Mouse (Mus musculus): ENCODE measurements around the gene Hs3st3b1. TPM values are rescaled to one million over a fixed set of nuclear protein-coding genes. Genes with fewer than 3 reads are reported as not detected.

Hs3st3b1 gene
- polyA plus RNA-seq, 1 experiment from 2014 or later: 2.5 TPM

DNA sequence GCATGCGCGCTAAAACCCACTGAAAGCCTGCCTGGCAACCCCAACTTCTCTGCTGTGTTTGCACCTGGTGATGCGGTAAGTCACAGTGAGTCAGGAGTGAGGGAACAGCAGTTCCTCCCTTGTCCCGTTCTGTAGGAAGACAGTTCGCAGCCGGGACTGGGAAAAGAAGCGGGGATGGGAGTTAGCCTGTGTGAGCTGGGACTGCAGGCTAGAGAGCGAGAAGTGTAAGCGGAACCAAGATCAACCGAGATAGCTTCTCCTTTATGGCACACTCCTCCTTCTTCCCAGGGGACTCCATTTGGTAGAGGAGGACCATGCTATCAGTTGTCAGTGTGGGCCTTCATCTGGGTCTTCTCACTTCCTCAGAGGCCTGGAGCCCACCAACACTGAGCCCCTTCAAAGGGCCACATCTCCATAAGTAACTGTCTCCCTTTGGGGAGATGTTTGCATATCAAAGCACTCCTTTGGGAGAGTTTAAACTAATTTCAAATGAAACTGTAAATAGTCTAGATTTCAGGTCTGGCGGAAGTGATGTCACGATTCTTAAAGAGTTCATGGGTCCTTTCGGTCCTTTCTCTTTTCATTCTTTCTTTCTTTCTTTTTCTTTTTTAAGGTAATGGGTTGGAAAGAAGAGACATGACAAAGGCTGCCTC, 24.1 kb downstream of the Hs3st3b1 start:
- TF ChIP-seq CTCF (IDR thresholded peaks at IDR 0.05; ENCODE audit: low read depth): no peak
- no peaks in the 10 kb centered on the region for H3K4me1 ChIP-seq (replicated peaks; ENCODE audit: control insufficient read depth, insufficient read depth, low read length)
- H3K9ac ChIP-seq (ENCODE audit: low read depth, low read length): no peak overlapping the region
- 76% methylated on average over 13 of the region's 13 CpGs for WGBS
- H3K4me2 ChIP-seq (replicated peaks; ENCODE audit: low read depth): no peak overlapping the region
- H3K27ac ChIP-seq (ENCODE audit: low read depth, low read length): no peak overlapping the region
- no peak overlapping the region for H3K4me3 ChIP-seq (ENCODE audit: low read depth, low read length)
- ATAC-seq: no peak
- H3K9me3 ChIP-seq (ENCODE audit: control insufficient read depth): no peaks in the 10 kb centered on the region
- H3K27me3 ChIP-seq (replicated peaks; ENCODE audit: control insufficient read depth, insufficient read depth, low read length): no peaks in the 10 kb centered on the region
- no peaks in the 10 kb centered on the region for H3K36me3 ChIP-seq (ENCODE audit: control insufficient read depth, insufficient read depth)

DNA sequence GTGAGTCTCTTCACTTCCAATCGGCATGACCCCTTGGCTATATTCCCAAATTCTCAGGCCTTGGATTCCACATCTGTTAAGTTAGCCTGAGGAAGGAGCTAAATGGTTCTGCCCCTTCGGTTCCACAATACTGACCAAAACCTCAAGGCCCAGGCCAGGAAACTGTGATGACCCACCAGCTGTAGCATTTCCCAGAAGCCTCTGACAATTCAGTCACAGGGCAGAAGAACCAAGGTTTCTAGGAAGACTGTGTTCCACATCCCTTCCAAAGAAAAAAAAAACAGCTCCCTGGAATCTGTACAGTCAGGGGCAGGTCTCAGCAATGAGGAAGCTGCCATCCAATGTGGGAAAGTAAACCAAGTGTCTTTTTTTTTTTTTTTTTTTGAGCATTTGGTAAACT, 25.1 kb downstream of the Hs3st3b1 start:
- H3K4me1 ChIP-seq (replicated peaks; ENCODE audit: control insufficient read depth, insufficient read depth, low read length): no peaks in the 10 kb centered on the region
- no peak overlapping the region for H3K4me3 ChIP-seq (ENCODE audit: low read depth, low read length)
- no peak overlapping the region for H3K4me2 ChIP-seq (replicated peaks; ENCODE audit: low read depth)
- ATAC-seq: no peak
- 67% methylated on average over 2 of the region's 2 CpGs for WGBS
- TF ChIP-seq CTCF (IDR thresholded peaks at IDR 0.05; ENCODE audit: low read depth): no peak
- H3K9me3 ChIP-seq (ENCODE audit: control insufficient read depth): no peaks in the 10 kb centered on the region
- H3K9ac ChIP-seq (ENCODE audit: low read depth, low read length): no peak overlapping the region
- H3K36me3 ChIP-seq (ENCODE audit: control insufficient read depth, insufficient read depth): no peaks in the 10 kb centered on the region
- no peak overlapping the region for H3K27ac ChIP-seq (ENCODE audit: low read depth, low read length)
- H3K27me3 ChIP-seq (replicated peaks; ENCODE audit: control insufficient read depth, insufficient read depth, low read length): no peaks in the 10 kb centered on the region

DNA sequence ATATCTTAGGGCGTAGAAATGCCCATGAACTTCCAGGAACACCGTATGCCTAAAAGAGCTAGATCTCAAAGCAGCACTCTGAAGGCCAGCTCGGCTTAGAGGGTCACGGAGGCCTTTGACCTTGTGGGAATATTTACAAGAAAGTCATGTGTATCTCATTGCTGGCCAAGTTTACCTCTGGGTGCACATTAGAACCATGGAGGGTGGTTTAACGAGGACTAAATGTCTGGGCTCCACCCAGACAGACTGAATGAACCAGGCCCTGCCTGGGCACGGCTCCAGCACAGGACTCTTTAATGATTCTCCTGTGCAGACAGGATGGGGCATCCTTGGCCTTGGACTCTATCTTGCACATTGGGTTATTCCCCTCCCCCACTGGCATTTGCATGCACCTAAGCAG, 27.9 kb downstream of the Hs3st3b1 start:
- Histone ChIP-seq H3K9ac (ENCODE audit: low read depth, low read length) (no peak overlapping the region), H3K36me3 (ENCODE audit: control insufficient read depth, insufficient read depth) (no peaks in the 10 kb centered on the region), H3K27me3 (replicated peaks; ENCODE audit: control insufficient read depth, insufficient read depth, low read length) (no peaks in the 10 kb centered on the region), H3K4me2 (replicated peaks; ENCODE audit: low read depth) (no peak overlapping the region), H3K27ac (ENCODE audit: low read depth, low read length) (no peak overlapping the region), H3K4me3 (ENCODE audit: low read depth, low read length) (no peak overlapping the region), H3K9me3 (ENCODE audit: control insufficient read depth) (no peaks in the 10 kb centered on the region), H3K4me1 (replicated peaks; ENCODE audit: control insufficient read depth, insufficient read depth, low read length) (no peaks in the 10 kb centered on the region)
- no peak for ATAC-seq
- WGBS: 45% methylated on average over 6 of the region's 6 CpGs
- no peak for TF ChIP-seq CTCF (IDR thresholded peaks at IDR 0.05; ENCODE audit: low read depth)

DNA sequence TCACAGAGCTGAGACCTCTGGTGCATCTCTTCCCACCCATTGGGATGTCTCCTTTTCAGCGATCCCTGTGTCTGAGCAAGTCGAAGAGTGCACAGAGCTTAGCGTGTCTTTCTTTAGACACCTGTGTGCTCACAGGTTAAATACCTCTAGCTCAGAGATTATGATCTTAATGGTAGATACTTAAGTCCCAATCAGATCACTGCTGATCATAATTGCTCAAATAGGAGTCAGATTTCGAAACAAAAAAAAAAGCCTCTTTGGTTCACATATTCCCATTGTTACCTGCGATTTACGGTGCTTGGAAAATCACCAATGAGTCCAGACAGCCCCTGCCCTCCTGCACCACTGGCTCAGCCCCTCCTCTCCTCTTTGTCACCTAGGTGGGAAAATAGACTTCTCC, 28.5 kb downstream of the Hs3st3b1 start:
- ATAC-seq: no peak
- Histone ChIP-seq H3K9ac (ENCODE audit: low read depth, low read length) (no peak overlapping the region), H3K4me3 (ENCODE audit: low read depth, low read length) (no peak overlapping the region), H3K4me2 (replicated peaks; ENCODE audit: low read depth) (no peak overlapping the region), H3K27ac (ENCODE audit: low read depth, low read length) (no peak overlapping the region), H3K4me1 (replicated peaks; ENCODE audit: control insufficient read depth, insufficient read depth, low read length) (no peaks in the 10 kb centered on the region), H3K9me3 (ENCODE audit: control insufficient read depth) (no peaks in the 10 kb centered on the region), H3K27me3 (replicated peaks; ENCODE audit: control insufficient read depth, insufficient read depth, low read length) (no peaks in the 10 kb centered on the region), H3K36me3 (ENCODE audit: control insufficient read depth, insufficient read depth) (no peaks in the 10 kb centered on the region)
- 88% methylated on average over 6 of the region's 6 CpGs for WGBS
- no peak for TF ChIP-seq CTCF (IDR thresholded peaks at IDR 0.05; ENCODE audit: low read depth)

DNA sequence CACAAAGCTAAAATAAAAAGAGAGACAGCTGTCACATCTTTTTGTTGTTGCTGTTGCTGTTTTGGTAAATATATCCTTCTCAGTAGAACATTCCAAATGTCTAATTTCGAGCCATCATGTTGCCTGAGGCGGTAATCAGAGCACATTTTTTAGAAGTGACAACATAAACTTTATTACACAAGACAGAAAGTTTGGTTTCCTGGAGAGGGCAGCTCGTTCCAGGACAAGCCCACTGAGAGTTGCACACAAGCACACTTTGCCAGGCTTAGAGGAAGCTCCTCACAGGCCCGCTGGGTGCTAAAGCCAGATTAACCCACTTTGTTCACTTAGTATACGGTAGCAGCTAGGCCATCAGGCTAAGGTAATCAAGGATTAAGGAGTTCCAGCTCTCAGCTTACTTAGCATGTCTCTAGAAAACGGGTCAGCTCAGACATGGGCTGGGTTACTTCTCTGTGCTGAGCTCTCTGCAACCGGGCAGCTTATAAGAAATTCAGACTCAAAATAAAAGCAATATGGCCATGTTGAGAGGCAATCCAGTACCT, 30.5 kb downstream of the Hs3st3b1 start:
- Histone ChIP-seq H3K4me2 (replicated peaks; ENCODE audit: low read depth) (no peak overlapping the region), H3K27ac (ENCODE audit: low read depth, low read length) (no peak overlapping the region), H3K4me1 (replicated peaks; ENCODE audit: control insufficient read depth, insufficient read depth, low read length) (no peaks in the 10 kb centered on the region), H3K4me3 (ENCODE audit: low read depth, low read length) (no peak overlapping the region), H3K27me3 (replicated peaks; ENCODE audit: control insufficient read depth, insufficient read depth, low read length) (no peaks in the 10 kb centered on the region), H3K9me3 (ENCODE audit: control insufficient read depth) (no peaks in the 10 kb centered on the region), H3K9ac (ENCODE audit: low read depth, low read length) (no peak overlapping the region), H3K36me3 (ENCODE audit: control insufficient read depth, insufficient read depth) (no peaks in the 10 kb centered on the region)
- ATAC-seq: no peak
- no peak for TF ChIP-seq CTCF (IDR thresholded peaks at IDR 0.05; ENCODE audit: low read depth)
- 52% methylated on average over 7 of the region's 7 CpGs for WGBS

DNA sequence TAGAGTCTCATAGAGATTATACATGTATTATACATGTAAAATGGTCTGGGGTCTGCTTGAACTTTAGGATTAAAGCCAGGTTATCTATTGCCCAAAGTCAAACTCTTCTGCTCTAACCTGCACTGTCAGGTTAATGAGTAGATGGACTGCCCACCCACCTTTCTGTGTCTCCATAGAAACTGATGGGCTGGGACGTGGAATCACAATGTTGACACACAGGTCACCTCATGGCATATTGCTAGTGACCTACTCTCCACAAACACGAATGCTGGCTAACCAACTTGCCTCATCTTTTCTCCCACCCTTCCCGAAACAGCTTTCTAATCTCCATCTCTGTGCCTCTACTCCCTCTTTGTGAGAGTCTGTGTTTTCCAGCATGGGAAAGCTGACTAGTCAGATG, 38.7 kb downstream of the Hs3st3b1 start:
- H3K9me3 ChIP-seq (ENCODE audit: control insufficient read depth): no peaks in the 10 kb centered on the region
- no peaks in the 10 kb centered on the region for H3K36me3 ChIP-seq (ENCODE audit: control insufficient read depth, insufficient read depth)
- 55% methylated on average over 3 of the region's 3 CpGs for WGBS
- H3K27ac ChIP-seq (ENCODE audit: low read depth, low read length): no peak overlapping the region
- no peak overlapping the region for H3K9ac ChIP-seq (ENCODE audit: low read depth, low read length)
- TF ChIP-seq CTCF (IDR thresholded peaks at IDR 0.05; ENCODE audit: low read depth): no peak
- ATAC-seq: no peak
- H3K4me3 ChIP-seq (ENCODE audit: low read depth, low read length): no peak overlapping the region
- H3K4me1 ChIP-seq (replicated peaks; ENCODE audit: control insufficient read depth, insufficient read depth, low read length): no peaks in the 10 kb centered on the region
- H3K27me3 ChIP-seq (replicated peaks; ENCODE audit: control insufficient read depth, insufficient read depth, low read length): no peaks in the 10 kb centered on the region
- no peak overlapping the region for H3K4me2 ChIP-seq (replicated peaks; ENCODE audit: low read depth)

Data from intestine, postnatal 0 days (tissue).